Mouse (Mus musculus) liver, postnatal 0 days (tissue): ENCODE data around the gene Rdh8.

Experiments used
- CTCF ChIP-seq: sonication (generic); IDR thresholded peaks from 2 replicates; pipeline ENCODE4 v1.5.1; 2016; ENCODE audit warnings: antibody characterized with exemption, low read depth
- EP300 ChIP-seq: IDR thresholded peaks from 2 replicates; pipeline ENCODE4 v1.6.1; 2016; ENCODE audit warnings: antibody characterized with exemption, low read depth, mild to moderate bottlenecking

DNA sequence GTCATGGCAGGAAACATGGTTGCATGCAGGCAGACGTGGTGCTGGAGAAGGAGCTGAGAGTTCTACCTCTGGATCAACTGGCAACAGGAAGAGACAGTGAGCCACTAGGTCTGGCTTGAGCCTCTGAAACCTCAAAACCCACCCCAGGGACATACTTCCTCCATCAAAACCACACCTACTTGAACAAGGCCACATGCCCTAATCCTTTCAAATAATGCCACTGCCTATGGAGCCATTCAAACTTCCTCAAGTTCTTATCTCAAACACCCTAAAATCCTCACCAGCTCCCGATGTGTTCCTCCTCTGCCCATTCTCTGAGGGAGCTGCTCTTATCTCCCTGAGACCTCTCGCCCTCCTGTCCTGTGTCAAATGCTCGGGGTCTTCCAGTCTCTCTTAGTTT is 23.9 kb downstream of the Rdh8 start:
- TF ChIP-seq CTCF = no peak
- TF ChIP-seq EP300 = no peak
